Mouse (Mus musculus): ENCODE results near the gene Gpr18.

The Gpr18 gene

GRCm38 (mm10) chr14:121922731-121923130 lies 7.2 kb upstream of the Gpr18 start:
- no peak for DNase-seq (ENCODE audit: low read depth, low spot score)

DNA sequence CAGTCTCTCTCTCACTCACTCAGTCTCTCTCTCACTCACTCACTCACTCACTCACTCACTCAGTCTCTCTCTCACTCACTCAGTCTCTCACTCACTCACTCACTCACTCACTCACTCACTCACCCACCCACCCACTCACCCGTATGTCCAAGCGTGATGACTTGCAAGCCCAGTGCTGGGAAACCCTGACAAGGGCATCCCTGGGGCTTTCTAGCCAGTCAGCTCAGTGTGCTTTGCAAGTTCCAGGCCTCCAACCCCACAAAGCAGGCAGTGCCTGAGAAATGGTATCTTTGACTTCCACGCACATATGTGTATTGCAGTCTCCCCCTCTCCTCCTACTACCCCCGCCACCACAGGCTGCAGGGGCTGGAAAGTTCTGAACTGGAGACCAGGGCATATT lies 6.4 kb upstream of the Gpr18 start:
- no peak for DNase-seq (ENCODE audit: low read depth, low spot score)

DNA sequence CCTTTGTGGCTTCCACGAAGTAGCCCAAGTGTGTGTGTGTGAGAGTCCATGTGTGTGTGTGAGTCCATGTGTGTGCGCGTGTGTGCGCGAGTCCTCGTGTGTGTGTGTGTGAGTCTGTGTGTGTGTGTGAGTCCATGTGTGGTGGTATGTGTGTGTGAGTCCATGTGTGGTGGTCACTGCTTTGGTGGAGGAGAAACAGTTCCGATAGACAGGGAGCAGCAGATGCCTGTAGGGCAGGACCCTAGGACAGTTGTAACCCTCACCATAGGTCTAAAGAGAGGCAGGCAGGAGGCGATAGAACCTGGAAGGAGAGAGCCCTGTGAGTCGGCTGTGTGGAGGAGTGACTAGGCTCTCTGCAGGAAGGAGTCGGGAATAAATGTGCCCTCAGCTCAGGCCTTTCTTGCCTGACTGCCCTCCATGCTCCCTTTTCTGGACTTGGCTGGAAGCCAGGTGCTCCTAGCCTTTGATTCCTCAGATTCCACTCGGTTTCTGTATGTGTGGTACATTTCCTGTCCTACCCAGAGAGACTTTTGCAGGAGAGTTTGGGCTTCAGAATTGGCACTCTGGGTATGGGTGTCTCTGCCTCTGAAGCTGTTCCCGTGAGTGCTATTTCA lies 5.0 kb upstream of the Gpr18 start:
- no peak for DNase-seq (ENCODE audit: low read depth, low spot score)

DNA sequence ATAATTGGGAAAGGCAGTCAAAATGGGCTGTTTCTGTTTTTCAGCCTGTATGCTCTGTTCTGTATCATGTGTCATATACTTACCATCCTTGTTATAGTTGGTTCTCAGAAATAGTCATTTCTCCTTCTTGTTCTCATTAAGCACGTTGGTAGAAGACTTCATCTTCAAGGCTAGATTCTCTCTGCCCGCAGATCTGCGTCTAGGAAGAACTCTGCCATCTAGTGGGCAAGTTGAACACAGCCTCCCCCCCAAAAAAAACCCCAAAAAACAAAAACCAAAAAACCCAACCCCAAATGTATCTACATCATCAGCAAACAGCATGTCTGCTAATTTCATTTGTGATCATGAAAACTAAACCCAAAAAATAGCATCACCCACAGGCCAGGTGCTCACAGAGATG lies 4.2 kb upstream of the Gpr18 start:
- DNase-seq (ENCODE audit: low read depth, low spot score) = no peak

DNA sequence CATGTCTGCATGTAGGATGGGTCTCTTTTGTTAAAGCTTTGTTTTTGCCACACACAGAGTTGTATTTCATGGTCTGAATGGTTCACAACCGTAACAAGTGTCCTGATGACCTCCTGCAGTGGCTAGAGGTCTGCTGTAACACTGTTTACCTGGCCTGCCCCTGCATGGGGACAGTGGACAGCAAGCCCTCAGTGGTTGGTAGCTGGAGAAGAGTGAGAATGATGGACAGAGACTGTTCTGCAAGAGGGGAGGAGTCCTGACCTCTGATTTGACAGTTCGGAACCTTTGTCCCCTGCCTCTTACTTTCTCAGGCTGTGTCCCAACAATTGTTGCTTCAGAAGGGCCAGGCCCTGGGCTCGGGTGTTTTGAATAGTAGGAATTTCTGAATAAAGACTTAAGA lies 2.7 kb upstream of the Gpr18 start:
- no peak for DNase-seq (ENCODE audit: low read depth, low spot score)

GRCm38 (mm10) chr14:121916311-121917094 lies 922 bp upstream of the Gpr18 start:
- DNase-seq (ENCODE audit: low read depth, low spot score) = no peak

DNA sequence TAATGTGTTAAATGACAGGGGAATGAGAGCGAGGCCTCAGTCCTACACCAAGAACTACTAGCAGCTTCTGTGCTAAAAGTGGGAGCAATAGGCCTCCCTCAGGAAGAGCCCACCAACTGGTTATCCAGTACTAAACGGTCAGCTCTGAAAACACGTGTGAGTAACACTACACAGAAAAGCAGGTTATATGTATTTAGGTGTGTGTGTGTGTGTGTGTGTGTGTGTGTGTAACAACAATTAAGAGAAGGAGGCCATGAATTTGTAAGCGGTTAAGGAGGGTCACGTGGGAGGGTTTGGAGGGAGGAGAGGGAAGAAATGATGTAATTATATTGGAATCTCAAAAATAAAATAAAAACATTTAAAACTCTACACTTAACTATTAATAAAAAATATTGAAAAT lies 438 bp downstream of the Gpr18 start:
- no peak for DNase-seq (ENCODE audit: low read depth, low spot score)

GRCm38 (mm10) chr14:121912501-121912900 lies 3.1 kb downstream of the Gpr18 start:
- DNase-seq (ENCODE audit: low read depth, low spot score) = no peak

GRCm38 (mm10) chr14:121909868-121910267 lies 5.7 kb downstream of the Gpr18 start:
- DNase-seq (ENCODE audit: low read depth, low spot score) = no peak

GRCm38 (mm10) chr14:121906992-121907681 lies 8.4 kb downstream of the Gpr18 start:
- DNase-seq (ENCODE audit: low read depth, low spot score) = no peak

GRCm38 (mm10) chr14:121906341-121906991 lies 9.1 kb downstream of the Gpr18 start:
- DNase-seq (ENCODE audit: low read depth, low spot score) = no peak

- DNase-seq (ENCODE audit: low read depth, low spot score) = peak; percentile 32
Measured at GRCm38 (mm10) chr14:121904754-121905153, 10.8 kb downstream of the Gpr18 start.

DNA sequence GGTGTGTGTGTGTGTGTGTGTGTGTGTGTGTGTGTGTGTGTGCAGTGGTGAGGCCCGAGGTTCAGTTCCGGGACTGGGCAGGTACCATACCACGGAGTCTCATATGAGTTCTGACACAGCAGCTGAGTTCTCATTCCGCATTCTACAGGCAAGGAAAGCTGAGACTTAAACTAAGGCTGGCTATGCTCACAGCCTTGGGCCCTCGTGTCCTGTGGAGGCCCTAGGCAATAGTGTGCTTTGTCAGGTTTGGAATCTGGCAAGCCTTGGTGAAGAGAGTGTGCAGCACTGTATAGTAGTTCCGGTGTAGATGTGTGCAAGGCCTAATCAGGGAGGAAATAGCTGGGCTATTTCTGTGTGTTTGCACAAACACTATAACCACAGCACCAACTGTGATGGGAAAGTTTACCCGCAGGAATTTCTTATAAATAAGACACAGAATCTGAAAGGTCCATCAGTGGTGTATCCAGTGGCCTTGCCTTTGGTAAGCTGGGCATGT lies 12.2 kb downstream of the Gpr18 start:
- DNase-seq (ENCODE audit: low read depth, low spot score) = no peak

GRCm38 (mm10) chr14:121901511-121901910 lies 14.1 kb downstream of the Gpr18 start:
- no peak for DNase-seq (ENCODE audit: low read depth, low spot score)

- DNase-seq (ENCODE audit: low read depth, low spot score) = no peak
Measured at GRCm38 (mm10) chr14:121899071-121899470, 16.5 kb downstream of the Gpr18 start.

- no peak for DNase-seq (ENCODE audit: low read depth, low spot score)
Measured at GRCm38 (mm10) chr14:121898509-121898908, 17.1 kb downstream of the Gpr18 start.

- DNase-seq (ENCODE audit: low read depth, low spot score) = no peak
Measured at GRCm38 (mm10) chr14:121897773-121898172, 17.8 kb downstream of the Gpr18 start.

GRCm38 (mm10) chr14:121896126-121897090 lies 19.2 kb downstream of the Gpr18 start:
- no peak for DNase-seq (ENCODE audit: low read depth, low spot score)

DNA sequence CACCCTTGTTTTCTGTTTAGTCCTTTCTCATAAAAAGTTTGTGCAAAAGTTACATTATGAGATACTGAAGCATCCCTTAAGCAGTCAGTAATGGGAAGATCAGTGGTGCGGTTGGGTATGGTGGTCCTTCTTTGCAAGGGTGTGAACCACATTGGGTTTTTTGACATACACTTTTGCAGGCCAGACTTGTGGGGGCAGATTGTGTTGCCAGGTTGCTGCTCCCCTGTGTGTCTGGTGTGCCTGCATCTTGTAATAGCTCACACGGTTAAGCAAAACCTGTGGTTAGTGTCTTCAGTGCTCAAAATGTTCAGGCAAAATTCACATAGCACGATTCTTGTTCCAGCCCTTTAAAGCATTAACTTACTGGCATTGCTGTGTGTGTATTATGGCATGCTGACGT lies 20.3 kb downstream of the Gpr18 start:
- DNase-seq (ENCODE audit: low read depth, low spot score) = no peak

DNA sequence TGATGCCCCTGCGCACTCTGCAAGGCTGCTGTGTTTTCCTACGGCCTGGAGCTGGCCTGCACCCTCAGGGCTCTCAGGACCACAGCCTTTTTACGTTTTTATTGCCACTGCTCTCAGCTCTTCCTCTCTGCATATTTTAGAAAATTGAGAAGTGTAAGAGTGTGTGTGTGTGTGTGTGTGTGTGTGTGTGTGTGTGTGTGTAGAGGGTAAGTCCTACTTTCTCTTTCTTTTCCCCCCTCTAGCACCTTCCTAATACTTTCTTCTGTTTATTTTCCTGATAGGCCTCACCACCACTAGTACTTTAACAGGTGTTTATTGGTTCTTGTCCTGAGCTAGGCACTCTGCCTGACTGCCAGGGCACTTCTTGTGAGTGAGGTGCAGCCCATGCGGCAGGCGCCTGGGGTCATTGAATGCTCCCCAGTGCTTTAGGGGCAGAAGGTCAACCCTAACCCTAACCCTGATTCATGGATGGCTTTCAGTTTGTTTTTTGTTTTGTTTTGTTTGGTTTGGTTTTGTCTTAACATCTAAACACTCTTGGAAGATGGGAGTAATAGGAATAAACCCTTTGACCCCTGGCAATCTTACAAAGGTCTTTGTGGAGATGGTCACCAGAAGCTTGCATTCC lies 21.0 kb downstream of the Gpr18 start:
- DNase-seq (ENCODE audit: low read depth, low spot score) = no peak

Measured in forelimb bud, embryonic 11.5 days (tissue).